Mouse (Mus musculus) embryonic facial prominence, embryonic 12.5 days (tissue): ENCODE measurements around the gene Retnlb. TPM values are rescaled to one million over a fixed set of nuclear protein-coding genes. Genes with fewer than 3 reads are reported as not detected.

Experiments
- ATAC-seq: fragments of 200-750 bp; cut with Nextera tagmentation; 2 replicates; pipeline ENCODE4 v1.8.0; 2017; ENCODE audit not compliant: insufficient number of reproducible peaks, insufficient read depth, low FRiP score, low TSS enrichment
- H3K27ac ChIP-seq: fragments of 300-500 bp; sonication (generic); 2 replicates; pipeline ENCODE4 v1.5.1; 2016; ENCODE audit warnings: mild to moderate bottlenecking
- H3K27me3 ChIP-seq: fragments of 300-500 bp; sonication (generic); 2 replicates; pipeline ENCODE4 v1.6.1; 2016; ENCODE audit warnings: mild to moderate bottlenecking, moderate library complexity
- H3K36me3 ChIP-seq: fragments of 300-500 bp; sonication (generic); 2 replicates; pipeline ENCODE4 v1.6.1; 2016; ENCODE audit warnings: mild to moderate bottlenecking
- H3K4me1 ChIP-seq: fragments of 300-500 bp; sonication (generic); 2 replicates; pipeline ENCODE4 v1.6.1; 2016
- H3K4me2 ChIP-seq: fragments of 300-500 bp; sonication (generic); replicated peaks from 2 replicates; pipeline ENCODE4 v1.6.1; 2016; ENCODE audit warnings: mild to moderate bottlenecking, moderate library complexity
- H3K4me3 ChIP-seq: fragments of 300-500 bp; sonication (generic); 2 replicates; pipeline ENCODE4 v1.5.1; 2016; ENCODE audit warnings: mild to moderate bottlenecking
- H3K9ac ChIP-seq: fragments of 300-500 bp; sonication (generic); 2 replicates; pipeline ENCODE4 v1.6.1; 2016; ENCODE audit warnings: mild to moderate bottlenecking, moderate library complexity
- H3K9me3 ChIP-seq: fragments of 300-500 bp; sonication (generic); 2 replicates; pipeline ENCODE4 v1.6.1; 2016; ENCODE audit warnings: mild to moderate bottlenecking, moderate library complexity
- WGBS: fragments of 180-500 bp; shearing (Covaris S2); methylation state at CpG from one replicate; pipeline ENCODE4 v1.1.7; 2016; 5-methylcytosine and 5-hydroxymethylcytosine counted together
- polyA plus RNA-seq: library from polyadenylated mRNA; unstranded; fragments of >200 nt; fragmentation: Nextera tagmentation; extraction: Ambion mirVana; gene quantifications from 2 replicates; pipeline ENCODE4 v1.2.1, GENCODE M21; 2016

Retnlb gene
- not detected in 2 replicates for polyA plus RNA-seq

- Histone ChIP-seq H3K4me3 (no peak within 1 kb of the TSS), H3K4me1 (no peaks in the 10 kb centered on the region), H3K36me3 (no peaks in the 10 kb centered on the region), H3K27me3 (no peaks in the 10 kb centered on the region), H3K4me2 (no peak within 1 kb of the TSS), H3K27ac (no peak within 1 kb of the TSS), H3K9ac (no peak within 1 kb of the TSS), H3K9me3 (no peaks in the 10 kb centered on the region)
- WGBS, result 90% methylated on average over 2 of the region's 2 CpGs
- ATAC-seq, result no peak
These were observed at the start of gene Retnlb for GRCm38 (mm10) chr16:48816695-48817094. TSS of gene Retnlb (plus strand) at chr16:48816856.

GRCm38 (mm10) chr16:48769183-48769582 lies 47.5 kb upstream of the Retnlb start:
- 91% methylated on average over 3 of the region's 3 CpGs for WGBS
- Histone ChIP-seq H3K4me1 (no peaks in the 10 kb centered on the region), H3K27ac (no peak overlapping the region), H3K4me3 (no peak overlapping the region), H3K27me3 (no peaks in the 10 kb centered on the region), H3K4me2 (no peak overlapping the region), H3K9me3 (no peaks in the 10 kb centered on the region), H3K9ac (no peak overlapping the region), H3K36me3 (no peaks in the 10 kb centered on the region)
- no peak for ATAC-seq

GRCm38 (mm10) chr16:48771971-48772445 lies 44.6 kb upstream of the Retnlb start, which contains the start of gene Trat1:
TSS of gene Trat1 (minus strand) at chr16:48772021.
- Histone ChIP-seq H3K4me1 (no peaks in the 10 kb centered on the region), H3K4me3 (no peak within 1 kb of the TSS), H3K36me3 (no peaks in the 10 kb centered on the region), H3K4me2 (no peak within 1 kb of the TSS), H3K9ac (no peak within 1 kb of the TSS), H3K27ac (no peak within 1 kb of the TSS), H3K9me3 (no peaks in the 10 kb centered on the region), H3K27me3 (no peaks in the 10 kb centered on the region)
- ATAC-seq, result no peak
- WGBS, result 75% methylated on average over 3 of the region's 3 CpGs

- Histone ChIP-seq H3K36me3 (no peaks in the 10 kb centered on the region), H3K4me2 (no peak overlapping the region), H3K27me3 (no peaks in the 10 kb centered on the region), H3K9ac (no peak overlapping the region), H3K27ac (no peak overlapping the region), H3K9me3 (no peaks in the 10 kb centered on the region), H3K4me3 (no peak overlapping the region), H3K4me1 (no peaks in the 10 kb centered on the region)
- 53% methylated on average over 2 of the region's 2 CpGs for WGBS
- no peak for ATAC-seq
These were observed 39.4 kb upstream of the Retnlb start for GRCm38 (mm10) chr16:48777254-48777653.

- Histone ChIP-seq H3K4me2 (no peak overlapping the region), H3K9me3 (no peaks in the 10 kb centered on the region), H3K4me1 (no peaks in the 10 kb centered on the region), H3K27me3 (no peaks in the 10 kb centered on the region), H3K9ac (no peak overlapping the region), H3K4me3 (no peak overlapping the region), H3K27ac (no peak overlapping the region), H3K36me3 (no peaks in the 10 kb centered on the region)
- no peak for ATAC-seq
- WGBS, result 75% methylated on average over 3 of the region's 3 CpGs
These were observed 30.4 kb upstream of the Retnlb start for GRCm38 (mm10) chr16:48786258-48786657.

GRCm38 (mm10) chr16:48788704-48789185 lies 27.9 kb upstream of the Retnlb start:
- Histone ChIP-seq H3K4me1 (no peaks in the 10 kb centered on the region), H3K4me2 (no peak overlapping the region), H3K27ac (no peak overlapping the region), H3K9me3 (no peaks in the 10 kb centered on the region), H3K36me3 (no peaks in the 10 kb centered on the region), H3K27me3 (no peaks in the 10 kb centered on the region), H3K4me3 (no peak overlapping the region), H3K9ac (no peak overlapping the region)
- 75% methylated on average over 4 of the region's 4 CpGs for WGBS
- ATAC-seq, result no peak

- Histone ChIP-seq H3K36me3 (no peaks in the 10 kb centered on the region), H3K4me2 (no peak overlapping the region), H3K4me1 (no peaks in the 10 kb centered on the region), H3K9me3 (no peaks in the 10 kb centered on the region), H3K4me3 (no peak overlapping the region), H3K9ac (no peak overlapping the region), H3K27ac (no peak overlapping the region), H3K27me3 (no peaks in the 10 kb centered on the region)
- WGBS, result 80% methylated on average over 3 of the region's 3 CpGs
- ATAC-seq, result no peak
These were observed 18.4 kb upstream of the Retnlb start for GRCm38 (mm10) chr16:48798285-48798684.

- no peaks in the 10 kb centered on the region for H3K4me1 ChIP-seq
- H3K4me3 ChIP-seq, result no peak overlapping the region
- no peak for ATAC-seq
- no peaks in the 10 kb centered on the region for H3K27me3 ChIP-seq
- no peak overlapping the region for H3K9ac ChIP-seq
- no peak overlapping the region for H3K4me2 ChIP-seq
- no peaks in the 10 kb centered on the region for H3K9me3 ChIP-seq
- WGBS, result 87% methylated on average over 3 of the region's 3 CpGs
- H3K27ac ChIP-seq, result no peak overlapping the region
- no peaks in the 10 kb centered on the region for H3K36me3 ChIP-seq
These were observed 17.2 kb upstream of the Retnlb start for GRCm38 (mm10) chr16:48799470-48799869.

- no peak for ATAC-seq
- H3K4me2 ChIP-seq, result no peak overlapping the region
- H3K9ac ChIP-seq, result no peak overlapping the region
- H3K36me3 ChIP-seq, result no peaks in the 10 kb centered on the region
- no peak overlapping the region for H3K4me3 ChIP-seq
- H3K4me1 ChIP-seq, result no peaks in the 10 kb centered on the region
- WGBS, result 94% methylated on average over 2 of the region's 2 CpGs
- H3K27me3 ChIP-seq, result no peaks in the 10 kb centered on the region
- no peak overlapping the region for H3K27ac ChIP-seq
- H3K9me3 ChIP-seq, result no peaks in the 10 kb centered on the region
These were observed 15.8 kb upstream of the Retnlb start for GRCm38 (mm10) chr16:48800906-48801305.

- ATAC-seq, result no peak
- no peak overlapping the region for H3K4me2 ChIP-seq
These were observed 11.2 kb upstream of the Retnlb start for GRCm38 (mm10) chr16:48805412-48805811.

GRCm38 (mm10) chr16:48806521-48806920 lies 10.1 kb upstream of the Retnlb start:
- Histone ChIP-seq H3K4me2 (no peak overlapping the region), H3K27ac (no peak overlapping the region), H3K4me3 (no peak overlapping the region), H3K27me3 (no peaks in the 10 kb centered on the region), H3K4me1 (no peaks in the 10 kb centered on the region), H3K9me3 (no peaks in the 10 kb centered on the region), H3K36me3 (no peaks in the 10 kb centered on the region), H3K9ac (no peak overlapping the region)
- no peak for ATAC-seq
- WGBS, result 90% methylated on average over 1 of the region's 1 CpGs

More at GRCm38 (mm10) chr16:48805412-48805811, 11.2 kb upstream of the Retnlb start:
- H3K27ac ChIP-seq, result no peak overlapping the region
- H3K36me3 ChIP-seq, result no peaks in the 10 kb centered on the region
- no peak overlapping the region for H3K9ac ChIP-seq
- H3K27me3 ChIP-seq, result no peaks in the 10 kb centered on the region
- H3K4me3 ChIP-seq, result no peak overlapping the region
- H3K9me3 ChIP-seq, result no peaks in the 10 kb centered on the region
- 84% methylated on average over 1 of the region's 1 CpGs for WGBS
- H3K4me1 ChIP-seq, result no peaks in the 10 kb centered on the region

- H3K36me3 ChIP-seq, result no peaks in the 10 kb centered on the region
- no peak overlapping the region for H3K4me3 ChIP-seq
- H3K27ac ChIP-seq, result no peak overlapping the region
- H3K9me3 ChIP-seq, result no peaks in the 10 kb centered on the region
- WGBS, result 54% methylated on average over 2 of the region's 2 CpGs
- ATAC-seq, result no peak
- H3K27me3 ChIP-seq, result no peaks in the 10 kb centered on the region
- H3K9ac ChIP-seq, result no peak overlapping the region
- H3K4me1 ChIP-seq, result no peaks in the 10 kb centered on the region
- H3K4me2 ChIP-seq, result no peak overlapping the region
These were observed 7.3 kb upstream of the Retnlb start for GRCm38 (mm10) chr16:48809374-48809773.
